Mouse (Mus musculus) gonadal fat pad, adult 2 months (tissue): ENCODE measurements around the gene Spata9. TPM values are rescaled to one million over a fixed set of nuclear protein-coding genes. Genes with fewer than 3 reads are reported as not detected.

Experiments used
- DNase-seq: peaks from one replicate; pipeline ENCODE4 v3.0.0-alpha.2; 2012; ENCODE audit warnings: low read depth
- polyA plus RNA-seq: library from polyadenylated mRNA; depleted of rRNA; stranded (reverse); fragments of >200 nt; gene quantifications from 2 replicates; pipeline ENCODE4 v1.2.3, GENCODE M21; 2012; rRNA removed

Spata9 gene
- polyA plus RNA-seq, 1 experiment = 0.45 TPM

GRCm38 (mm10) chr13:75992169-75993028, 25.4 kb downstream of the Spata9 start:
- peak; percentile 22 for DNase-seq

GRCm38 (mm10) chr13:76003272-76003671, 36.3 kb downstream of the Spata9 start:
- no peak for DNase-seq

- DNase-seq = no peak
These were observed 47.6 kb downstream of the Spata9 start for GRCm38 (mm10) chr13:76014511-76014910.

GRCm38 (mm10) chr13:76017465-76017864, 50.5 kb downstream of the Spata9 start:
- DNase-seq = no peak

GRCm38 (mm10) chr13:76017974-76018843, 51.3 kb downstream of the Spata9 start, which contains the start of gene Rfesd:
Gene Rfesd (minus strand): TSS chr13:76018719.
- peak; percentile 62 for DNase-seq

- no peak for DNase-seq
These were observed 52.0 kb downstream of the Spata9 start for GRCm38 (mm10) chr13:76018844-76019400.

GRCm38 (mm10) chr13:76021782-76022181, 54.8 kb downstream of the Spata9 start:
- DNase-seq = no peak

- no peak for DNase-seq
These were observed 57.6 kb downstream of the Spata9 start for GRCm38 (mm10) chr13:76024588-76024987.

GRCm38 (mm10) chr13:76042455-76042854, 75.5 kb downstream of the Spata9 start:
- DNase-seq = no peak

GRCm38 (mm10) chr13:76044971-76045370, 78.0 kb downstream of the Spata9 start:
- no peak for DNase-seq

Other genes starting within 250 kb of the Spata9 start
- 58.3 and 58.4 TPM in 2 replicates for gene Glrx, start 127.3 kb upstream of the Spata9 start, polyA plus RNA-seq
- gene Rhobtb3, start 23.2 kb upstream of the Spata9 start, polyA plus RNA-seq = 10.8 and 12.5 TPM in 2 replicates
- 9.7 and 11.3 TPM in 2 replicates for gene Rfesd, start 51.6 kb downstream of the Spata9 start, polyA plus RNA-seq
- 0.15 TPM in 1 of 2 replicates, not detected in the other for gene Gpr150, start 89.8 kb downstream of the Spata9 start, polyA plus RNA-seq
- 7.2 and 7.8 TPM in 2 replicates for gene Arsk, start 131.5 kb downstream of the Spata9 start, polyA plus RNA-seq
- 7.2 and 9.3 TPM in 2 replicates for gene Ttc37, start 131.6 kb downstream of the Spata9 start, polyA plus RNA-seq